Mouse (Mus musculus) olfactory bulb, adult 2 months (tissue): ENCODE measurements around the gene Nmnat2. TPM values are rescaled to one million over a fixed set of nuclear protein-coding genes. Genes with fewer than 3 reads are reported as not detected.

Experiments
- H3K27ac ChIP-seq: fragments of 200-500 bp; 2 replicates; pipeline ENCODE4 v1.5.1; 2012; ENCODE audit warnings: low read depth, low read length; ENCODE audit not compliant: insufficient read depth
- H3K4me1 ChIP-seq: fragments of 200-500 bp; 2 replicates; pipeline ENCODE4 v1.6.1; 2012; ENCODE audit warnings: low read length; ENCODE audit not compliant: control insufficient read depth, insufficient read depth
- H3K4me3 ChIP-seq: fragments of 200-500 bp; 2 replicates; pipeline ENCODE4 v1.5.1; 2012; ENCODE audit warnings: mild to moderate bottlenecking, low read depth, low read length, moderate library complexity; ENCODE audit not compliant: insufficient read depth
- CTCF ChIP-seq: fragments of 200-500 bp; IDR thresholded peaks from 2 replicates; pipeline ENCODE4 v1.5.1; 2012; ENCODE audit warnings: low read depth, mild to moderate bottlenecking, low read length, moderate library complexity; ENCODE audit not compliant: insufficient read depth
- POLR2A ChIP-seq: fragments of 200-500 bp; IDR thresholded peaks from 2 replicates; pipeline ENCODE4 v1.6.1; 2012; ENCODE audit warnings: mild to moderate bottlenecking, low read depth, low read length, moderate library complexity; ENCODE audit not compliant: insufficient read depth
- WGBS: fragments of 180-500 bp; shearing (Covaris S2); methylation state at CpG from one replicate; pipeline ENCODE4 v1.1.7; 2018; 5-methylcytosine and 5-hydroxymethylcytosine counted together
- polyA plus RNA-seq: library from polyadenylated mRNA; stranded (reverse); fragments of >200 nt; gene quantifications from 2 replicates; pipeline ENCODE4 v1.2.4, GENCODE M21; 2012; ENCODE audit warnings: low replicate concordance; ENCODE audit not compliant: missing spikeins, insufficient read depth, insufficient read length

The Nmnat2 gene
- polyA plus RNA-seq, 1 experiment = not detected

DNA sequence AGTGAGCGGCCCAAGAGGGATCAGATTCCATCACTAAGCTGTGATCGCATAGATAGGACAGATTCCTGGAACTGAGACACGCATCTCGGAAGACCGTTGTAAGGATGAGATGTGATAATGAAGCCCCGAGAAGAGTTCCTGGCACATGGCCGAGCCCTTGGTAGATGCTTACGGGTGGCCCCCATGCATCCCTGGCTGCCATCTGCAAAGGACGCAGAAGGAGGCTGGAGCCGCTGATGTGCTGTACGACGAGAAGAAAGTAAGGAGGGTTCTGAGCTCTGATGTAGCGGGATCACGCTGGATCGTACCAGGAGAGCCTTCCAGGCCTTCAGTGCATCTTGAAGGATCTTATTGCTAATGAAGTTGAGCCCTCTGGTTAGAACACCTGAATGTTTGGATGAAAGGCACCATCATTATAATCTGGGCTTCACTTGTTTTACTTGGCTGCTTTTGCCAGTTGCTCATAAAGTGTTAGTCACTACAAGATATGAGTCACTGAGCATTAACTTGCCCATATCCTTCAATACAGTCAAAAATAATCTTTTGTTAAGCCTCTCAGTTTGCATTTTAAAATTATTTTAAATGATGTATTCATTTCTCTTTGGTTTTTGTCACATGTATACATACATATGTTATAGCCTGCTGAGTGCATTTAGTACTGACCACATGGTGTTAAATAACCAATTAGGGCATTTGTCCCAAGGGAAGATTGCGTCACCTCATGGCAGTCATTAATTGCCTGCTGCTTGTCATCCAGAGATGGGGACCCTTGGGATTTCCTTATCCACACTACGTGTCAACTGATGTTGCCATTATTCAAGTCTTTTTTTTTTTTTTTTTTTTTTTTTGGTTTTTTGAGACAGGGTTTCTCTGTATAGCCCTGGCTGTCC lies 147.7 kb downstream of the Nmnat2 start:
- TF ChIP-seq POLR2A = no peak
- no peak for TF ChIP-seq CTCF
- Histone ChIP-seq H3K4me1 (no peaks in the 10 kb centered on the region), H3K4me3 (no peak overlapping the region), H3K27ac (no peak overlapping the region)
- WGBS = 97% methylated on average over 17 of the region's 17 CpGs

DNA sequence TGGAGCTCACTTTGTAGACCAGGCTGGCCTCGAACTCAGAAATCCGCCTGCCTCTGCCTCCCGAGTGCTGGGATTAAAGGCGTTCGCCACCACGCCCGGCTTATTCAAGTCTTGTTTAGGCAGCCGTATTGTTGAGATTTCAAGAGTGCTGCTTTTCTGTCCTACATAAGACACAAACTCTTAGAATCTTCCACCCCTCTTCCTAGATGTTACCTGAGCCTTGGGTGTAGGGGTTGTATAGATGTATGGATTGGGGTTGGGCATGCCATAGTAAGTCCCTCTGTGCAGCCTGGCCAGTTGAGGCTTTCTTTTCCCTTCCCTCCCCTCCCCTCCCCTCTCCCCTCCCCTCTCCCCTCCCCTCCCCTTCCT lies 148.4 kb downstream of the Nmnat2 start:
- TF ChIP-seq CTCF (no peak), POLR2A (no peak)
- no peaks in the 10 kb centered on the region for H3K4me1 ChIP-seq
- no peak overlapping the region for H3K27ac ChIP-seq
- 96% methylated on average over 8 of the region's 8 CpGs for WGBS
- H3K4me3 ChIP-seq = no peak overlapping the region

DNA sequence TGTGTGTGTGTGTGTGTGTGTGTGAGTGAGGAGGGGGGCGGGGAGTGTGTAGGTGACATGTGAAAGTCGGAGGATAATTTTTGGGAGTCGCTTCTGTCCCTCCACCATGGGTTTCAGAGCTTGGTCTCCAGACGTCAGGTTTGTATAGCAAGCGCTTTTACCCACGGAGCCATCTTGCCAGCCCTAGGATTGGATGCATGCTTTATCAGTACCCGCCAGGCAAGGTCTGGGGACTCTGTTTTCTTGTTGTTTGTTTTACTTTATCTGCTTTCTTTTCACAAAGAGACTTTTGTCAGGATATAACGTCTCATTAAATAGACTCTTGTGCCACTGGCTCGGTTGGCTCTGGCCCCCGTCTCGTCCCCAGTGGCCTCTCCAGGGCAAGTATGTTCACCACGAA lies 150.0 kb downstream of the Nmnat2 start:
- Histone ChIP-seq H3K4me1 (no peaks in the 10 kb centered on the region), H3K4me3 (no peak overlapping the region), H3K27ac (no peak overlapping the region)
- WGBS = 84% methylated on average over 12 of the region's 12 CpGs
- no peak for TF ChIP-seq CTCF
- TF ChIP-seq POLR2A = no peak

- Histone ChIP-seq H3K27ac (no peak overlapping the region), H3K4me1 (no peaks in the 10 kb centered on the region), H3K4me3 (no peak overlapping the region)
- TF ChIP-seq POLR2A (no peak), CTCF (no peak)
- 68% methylated on average over 7 of the region's 7 CpGs for WGBS
These were observed 153.1 kb downstream of the Nmnat2 start for GRCm38 (mm10) chr1:153107866-153108265.

- no peak overlapping the region for H3K4me3 ChIP-seq
- TF ChIP-seq CTCF = no peak
- no peak for TF ChIP-seq POLR2A
- H3K27ac ChIP-seq = no peak overlapping the region
- 93% methylated on average over 5 of the region's 5 CpGs for whole genome bisulfite sequencing
- no peaks in the 10 kb centered on the region for H3K4me1 ChIP-seq
These were observed 154.6 kb downstream of the Nmnat2 start for GRCm38 (mm10) chr1:153109346-153109745.

- TF ChIP-seq POLR2A = no peak
- TF ChIP-seq CTCF = no peak
- Histone ChIP-seq H3K4me3 (no peak overlapping the region), H3K4me1 (no peaks in the 10 kb centered on the region), H3K27ac (no peak overlapping the region)
- WGBS = 75% methylated on average over 3 of the region's 3 CpGs
These were observed 155.0 kb downstream of the Nmnat2 start for GRCm38 (mm10) chr1:153109836-153110235.

GRCm38 (mm10) chr1:153111596-153111995 lies 156.8 kb downstream of the Nmnat2 start:
- no peak overlapping the region for H3K27ac ChIP-seq
- H3K4me1 ChIP-seq = no peaks in the 10 kb centered on the region
- 72% methylated on average over 4 of the region's 4 CpGs for WGBS
- TF ChIP-seq POLR2A (no peak), CTCF (no peak)
- no peak overlapping the region for H3K4me3 ChIP-seq

GRCm38 (mm10) chr1:153115315-153115714 lies 160.5 kb downstream of the Nmnat2 start:
- no peak overlapping the region for H3K4me3 ChIP-seq
- no peak overlapping the region for H3K27ac ChIP-seq
- TF ChIP-seq POLR2A (no peak), CTCF (no peak)
- 95% methylated on average over 8 of the region's 8 CpGs for WGBS
- H3K4me1 ChIP-seq = no peaks in the 10 kb centered on the region

DNA sequence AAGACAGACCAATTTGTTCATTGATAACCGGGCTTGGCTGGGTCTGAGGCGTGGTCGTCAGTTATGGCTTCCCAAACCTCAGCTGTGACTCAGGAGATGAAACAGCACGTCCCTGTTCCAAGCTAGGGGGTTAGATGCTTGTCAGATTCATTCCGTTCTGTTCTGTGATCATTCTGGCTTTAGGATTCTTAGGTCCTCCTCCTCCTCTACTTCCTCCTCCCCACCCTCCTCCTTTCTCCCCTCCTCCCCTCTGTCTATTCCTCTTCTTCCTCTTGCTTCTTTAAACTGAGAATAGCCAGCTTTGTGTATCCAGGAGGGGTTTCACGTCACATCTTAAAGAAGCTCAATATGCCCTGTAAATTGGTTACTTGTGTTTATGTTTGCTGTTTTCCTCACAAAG lies 165.8 kb downstream of the Nmnat2 start:
- no peak overlapping the region for H3K27ac ChIP-seq
- TF ChIP-seq CTCF (no peak), POLR2A (no peak)
- 57% methylated on average over 6 of the region's 6 CpGs for WGBS
- no peak overlapping the region for H3K4me3 ChIP-seq
- no peaks in the 10 kb centered on the region for H3K4me1 ChIP-seq
